Mouse (Mus musculus) telencephalon, adult 2 months (tissue): ENCODE data around the gene Col4a3.

ENCODE experiments used
- DNase-seq: peaks from one replicate; pipeline ENCODE4 v3.0.0-alpha.2; 2011; ENCODE audit warnings: low read depth, low spot score

The Col4a3 gene

GRCm38 (mm10) chr1:82586713-82587399 lies at the start of gene Col4a3, which contains the start of gene Col4a4:
Col4a3 (plus strand) TSS chr1:82586921.
Col4a4 (minus strand) TSS chr1:82586849.
- no peak for DNase-seq

GRCm38 (mm10) chr1:82537848-82538247 lies 48.9 kb upstream of the Col4a3 start:
- DNase-seq = no peak

GRCm38 (mm10) chr1:82540056-82540455 lies 46.7 kb upstream of the Col4a3 start:
- no peak for DNase-seq

- DNase-seq = no peak
Measured at GRCm38 (mm10) chr1:82543934-82544333, 42.8 kb upstream of the Col4a3 start.

GRCm38 (mm10) chr1:82544419-82545185 lies 42.1 kb upstream of the Col4a3 start:
- DNase-seq = no peak

- no peak for DNase-seq
Measured at GRCm38 (mm10) chr1:82545199-82545960, 41.3 kb upstream of the Col4a3 start.

GRCm38 (mm10) chr1:82554443-82554850 lies 32.3 kb upstream of the Col4a3 start:
- no peak for DNase-seq

GRCm38 (mm10) chr1:82554889-82555288 lies 31.8 kb upstream of the Col4a3 start:
- no peak for DNase-seq

GRCm38 (mm10) chr1:82560223-82560622 lies 26.5 kb upstream of the Col4a3 start:
- DNase-seq = no peak

- no peak for DNase-seq
Measured at GRCm38 (mm10) chr1:82569405-82569804, 17.3 kb upstream of the Col4a3 start.

GRCm38 (mm10) chr1:82571758-82572157 lies 15.0 kb upstream of the Col4a3 start:
- no peak for DNase-seq

- no peak for DNase-seq
Measured at GRCm38 (mm10) chr1:82575681-82576080, 11.0 kb upstream of the Col4a3 start.

GRCm38 (mm10) chr1:82576182-82576581 lies 10.5 kb upstream of the Col4a3 start:
- no peak for DNase-seq

GRCm38 (mm10) chr1:82577339-82577738 lies 9.4 kb upstream of the Col4a3 start:
- no peak for DNase-seq

- DNase-seq = no peak
Measured at GRCm38 (mm10) chr1:82577915-82578314, 8.8 kb upstream of the Col4a3 start.

- DNase-seq = no peak
Measured at GRCm38 (mm10) chr1:82578320-82578719, 8.4 kb upstream of the Col4a3 start.

GRCm38 (mm10) chr1:82585981-82586380 lies 740 bp upstream of the Col4a3 start:
- no peak for DNase-seq

- no peak for DNase-seq
Measured at GRCm38 (mm10) chr1:82590266-82590665, 3.5 kb downstream of the Col4a3 start.

GRCm38 (mm10) chr1:82596864-82597596 lies 10.3 kb downstream of the Col4a3 start:
- DNase-seq = no peak

- no peak for DNase-seq
Measured at GRCm38 (mm10) chr1:82603198-82603950, 16.7 kb downstream of the Col4a3 start.

GRCm38 (mm10) chr1:82605347-82605746 lies 18.6 kb downstream of the Col4a3 start:
- DNase-seq = no peak
